Mouse (Mus musculus) lung, postnatal 0 days (tissue): ENCODE data around the gene Lcn2. TPM values are rescaled to one million over a fixed set of nuclear protein-coding genes. Genes with fewer than 3 reads are reported as not detected.

Source experiments
- ATAC-seq: fragments of 200-750 bp; cut with Nextera tagmentation; 2 replicates; pipeline ENCODE4 v1.8.0; 2017; ENCODE audit warnings: moderate library complexity
- DNase-seq: peaks from one replicate; pipeline ENCODE4 v3.0.0-alpha.2; 2016; ENCODE audit warnings: low spot score
- H3K27ac ChIP-seq: fragments of 300-500 bp; sonication (generic); 2 replicates; pipeline ENCODE4 v1.5.1; 2014; ENCODE audit warnings: antibody characterized with exemption, mild to moderate bottlenecking, low read length, mixed read lengths
- H3K27me3 ChIP-seq: fragments of 300-500 bp; sonication (generic); replicated peaks from 2 replicates; pipeline ENCODE4 v1.6.1; 2014; ENCODE audit warnings: low read length, mixed read lengths; ENCODE audit not compliant: insufficient read depth
- H3K36me3 ChIP-seq: fragments of 300-500 bp; sonication (generic); 2 replicates; pipeline ENCODE4 v1.6.1; 2014; ENCODE audit warnings: low read length, mixed read lengths; ENCODE audit not compliant: insufficient read depth
- H3K4me1 ChIP-seq: fragments of 300-500 bp; sonication (generic); 2 replicates; pipeline ENCODE4 v1.6.1; 2014; ENCODE audit warnings: antibody characterized with exemption, low read depth, low read length, mixed read lengths; ENCODE audit not compliant: insufficient read depth
- H3K4me2 ChIP-seq: fragments of 300-500 bp; sonication (generic); replicated peaks from 2 replicates; pipeline ENCODE4 v1.6.1; 2014; ENCODE audit warnings: low read depth, mild to moderate bottlenecking, low read length, moderate library complexity, mixed read lengths
- H3K4me3 ChIP-seq: fragments of 300-500 bp; sonication (generic); 2 replicates; pipeline ENCODE4 v1.5.1; 2014; ENCODE audit warnings: low read depth, low read length
- H3K9ac ChIP-seq: fragments of 300-500 bp; sonication (generic); replicated peaks from 2 replicates; pipeline ENCODE4 v1.6.1; 2014; ENCODE audit warnings: low read depth, mild to moderate bottlenecking
- H3K9me3 ChIP-seq: fragments of 300-500 bp; sonication (generic); 2 replicates; pipeline ENCODE4 v1.6.1; 2016; ENCODE audit warnings: low read length, mixed read lengths
- CTCF ChIP-seq: IDR thresholded peaks from 2 replicates; pipeline ENCODE4 v1.5.1; 2016; ENCODE audit warnings: antibody characterized with exemption, mild to moderate bottlenecking
- EP300 ChIP-seq: IDR thresholded peaks from 2 replicates; pipeline ENCODE4 v1.6.1; 2016; ENCODE audit warnings: antibody characterized with exemption, mild to moderate bottlenecking, control low read depth
- WGBS: fragments of 180-500 bp; shearing (Covaris S2); extraction: QIAGEN DNeasy Blood & Tissue Kit; methylation state at CpG from one replicate; pipeline ENCODE4 v1.1.7; 2014; 5-methylcytosine and 5-hydroxymethylcytosine counted together
- polyA plus RNA-seq: library from polyadenylated mRNA; unstranded; fragments of >200 nt; fragmentation: Nextera tagmentation; extraction: Ambion mirVana; gene quantifications from 2 replicates; pipeline ENCODE4 v1.2.1, GENCODE M21; 2015

Gene Lcn2
- polyA plus RNA-seq, 1 experiment from 2014 or later = 223 TPM

GRCm38 (mm10) chr2:32339912-32340642 is 48.0 kb downstream of the Lcn2 start:
- WGBS = 48% methylated on average over 24 of the region's 26 CpGs

GRCm38 (mm10) chr2:32335888-32336287 is 52.2 kb downstream of the Lcn2 start:
- Histone ChIP-seq H3K9me3 (no peaks in the 10 kb centered on the region), H3K36me3 (no peaks in the 10 kb centered on the region), H3K4me1 (no peaks in the 10 kb centered on the region), H3K27ac (no peak overlapping the region), H3K4me3 (no peak overlapping the region), H3K4me2 (no peak overlapping the region), H3K27me3 (no peaks in the 10 kb centered on the region), H3K9ac (no peak overlapping the region)
- no peak for ATAC-seq
- TF ChIP-seq EP300 (no peak), CTCF (no peak)
- 59% methylated on average over 15 of the region's 15 CpGs for WGBS
- DNase-seq = no peak

More at GRCm38 (mm10) chr2:32339912-32340642, 48.0 kb downstream of the Lcn2 start:
- no peaks in the 10 kb centered on the region for H3K36me3 ChIP-seq
- H3K4me1 ChIP-seq = no peaks in the 10 kb centered on the region
- no peak overlapping the region for H3K9ac ChIP-seq
- H3K9me3 ChIP-seq = no peaks in the 10 kb centered on the region
- H3K27me3 ChIP-seq = no peaks in the 10 kb centered on the region
- H3K27ac ChIP-seq = no peak overlapping the region
- DNase-seq = no peak
- H3K4me2 ChIP-seq = no peak overlapping the region
- TF ChIP-seq EP300 = no peak
- no peak for TF ChIP-seq CTCF
- no peak overlapping the region for H3K4me3 ChIP-seq
- ATAC-seq = no peak

Other genes with a start within 250 kb of the Lcn2 start
- 21.2 and 24.6 TPM in 2 replicates for gene Prrc2b, start 237.2 kb downstream of the Lcn2 start, polyA plus RNA-seq
- gene Pomt1, start 151.7 kb downstream of the Lcn2 start, polyA plus RNA-seq = 9.2 TPM in 2 replicates
- 50.9 and 57.7 TPM in 2 replicates for gene Uck1, start 128.1 kb downstream of the Lcn2 start, polyA plus RNA-seq
- gene Golga2, start 100.9 kb downstream of the Lcn2 start, polyA plus RNA-seq = 20.0 and 21.9 TPM in 2 replicates
- 290 and 299 TPM in 2 replicates for gene Swi5, start 100.2 kb downstream of the Lcn2 start, polyA plus RNA-seq
- gene Ciz1, start 35.9 kb downstream of the Lcn2 start, polyA plus RNA-seq = 20.1 and 20.4 TPM in 2 replicates
- 5.0 and 5.1 TPM in 2 replicates for gene Dnm1, start 34.9 kb downstream of the Lcn2 start, polyA plus RNA-seq
- 73.4 and 78.1 TPM in 2 replicates for gene 1110008P14Rik, start 6.3 kb downstream of the Lcn2 start, polyA plus RNA-seq
- 21.8 and 22.9 TPM in 2 replicates for gene Ptges2, start 7.6 kb upstream of the Lcn2 start, polyA plus RNA-seq
- 4.1 and 4.6 TPM in 2 replicates for gene Naif1, start 62.2 kb upstream of the Lcn2 start, polyA plus RNA-seq
- gene Slc25a25, start 63.2 kb upstream of the Lcn2 start, polyA plus RNA-seq = 16.7 and 21.5 TPM in 2 replicates
- gene Fam102a, start 147.1 kb upstream of the Lcn2 start, polyA plus RNA-seq = 8.0 and 8.4 TPM in 2 replicates
- 103 and 112 TPM in 2 replicates for gene Dpm2, start 182.6 kb upstream of the Lcn2 start, polyA plus RNA-seq
- not detected in 2 replicates for gene Pip5kl1, start 186.5 kb upstream of the Lcn2 start, polyA plus RNA-seq
- gene 9430097D07Rik, start 187.4 kb upstream of the Lcn2 start, polyA plus RNA-seq = not detected in 2 replicates
- 32.0 and 38.9 TPM in 2 replicates for gene St6galnac4, start 198.8 kb upstream of the Lcn2 start, polyA plus RNA-seq
- gene St6galnac6, start 211.5 kb upstream of the Lcn2 start, polyA plus RNA-seq = 13.4 and 14.4 TPM in 2 replicates
- 31.7 and 36.3 TPM in 2 replicates for gene Ak1, start 233.5 kb upstream of the Lcn2 start, polyA plus RNA-seq